9 mouse cellular contexts compared by ENCODE assay signal in the genomic region with DNA sequence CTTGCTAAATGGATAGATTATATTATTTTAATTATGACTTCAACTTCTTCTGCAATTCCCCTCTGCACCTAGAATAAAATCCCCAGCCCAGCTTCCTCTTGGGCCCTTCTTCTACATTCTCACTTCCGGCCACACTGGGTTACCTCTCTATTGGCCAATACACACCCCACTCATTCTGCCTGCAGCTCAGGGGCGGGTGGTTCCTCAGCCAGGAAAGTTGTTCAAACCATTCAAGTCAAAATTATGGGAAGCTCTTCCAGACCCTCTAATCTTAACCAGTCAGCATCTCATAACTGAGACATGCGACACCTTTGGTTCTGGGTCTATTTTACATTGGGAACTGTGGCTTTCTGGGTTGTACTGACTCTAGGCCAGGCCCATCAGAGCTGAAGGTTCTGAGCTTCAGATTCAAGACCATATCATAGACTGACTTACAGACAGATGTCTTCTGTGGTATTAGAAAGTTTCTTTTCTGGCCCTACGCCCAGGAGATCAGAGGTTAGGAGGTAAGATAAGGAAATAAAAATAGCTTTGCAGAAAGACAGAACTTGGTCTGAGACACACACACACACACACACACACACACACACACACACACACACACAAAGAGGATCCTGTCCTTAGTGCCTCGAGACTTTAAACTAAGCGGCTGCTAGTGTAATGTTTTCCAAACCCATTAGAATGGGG. TPM values are rescaled to one million over a fixed set of nuclear protein-coding genes. Genes with fewer than 3 reads are reported as not detected.
DNase-seq lines count a peak whose midpoint lies in the region; ATAC-seq and TF ChIP-seq lines count a peak whose summit lies in the region.
"Had no signal": no experiment of that assay in that cellular context is flagged by ENCODE, and none has a peak within 500 bp of the region (broad histone marks: within the 10 kb centered on the region; RNA-seq: fewer than 3 reads in every experiment).

No protein-coding gene starts in this region.

- peaks cover 36% of the 10 kb centered on the region for H3K4me1 ChIP-seq in heart, embryonic 11.5 days (ENCODE audit: control insufficient read depth, insufficient read depth, low read length)
- H3K4me1 ChIP-seq in hindbrain, postnatal 0 days (ENCODE audit: insufficient read depth, low read length) = no peaks in the 10 kb centered on the region
- peaks cover 13% of the 10 kb centered on the region; the same call in 1 of the 2 replicates for H3K4me1 ChIP-seq in forebrain, embryonic 14.5 days (ENCODE audit: control insufficient read depth, insufficient read depth, low read length)
- H3K4me1 ChIP-seq in midbrain, embryonic 16.5 days (ENCODE audit: control insufficient read depth, insufficient read depth, low read length) = peaks cover 8% of the 10 kb centered on the region; the same call in 1 of the 2 replicates

- no peaks in the 10 kb centered on the region for H3K9me3 ChIP-seq in heart, embryonic 11.5 days (replicated peaks; ENCODE audit: control insufficient read depth, low read length)
- no peaks in the 10 kb centered on the region for H3K9me3 ChIP-seq in hindbrain, postnatal 0 days (ENCODE audit: low read length)
- H3K9me3 ChIP-seq in forebrain, embryonic 14.5 days (replicated peaks; ENCODE audit: control insufficient read depth, low read length) = no peaks in the 10 kb centered on the region
- no peaks in the 10 kb centered on the region for H3K9me3 ChIP-seq in midbrain, embryonic 16.5 days (replicated peaks; ENCODE audit: control insufficient read depth, low read length, poor library complexity, severe bottlenecking)
- H3K9me3 ChIP-seq: megakaryocyte, embryonic 14.5 days had no signal

- H3K36me3 ChIP-seq in heart, embryonic 11.5 days (ENCODE audit: control insufficient read depth, insufficient read depth, low read length) = no peaks in the 10 kb centered on the region
- no peaks in the 10 kb centered on the region for H3K36me3 ChIP-seq in hindbrain, postnatal 0 days (ENCODE audit: insufficient read depth, low read length)
- no peaks in the 10 kb centered on the region for H3K36me3 ChIP-seq in forebrain, embryonic 14.5 days (ENCODE audit: control insufficient read depth, insufficient read depth, low read length)
- H3K36me3 ChIP-seq in midbrain, embryonic 16.5 days (ENCODE audit: control insufficient read depth, insufficient read depth, low read length) = no peaks in the 10 kb centered on the region

- no peak overlapping the region for H3K4me3 ChIP-seq in heart, embryonic 11.5 days (ENCODE audit: low read depth, low read length)
- H3K4me3 ChIP-seq in hindbrain, postnatal 0 days (ENCODE audit: low read length) = no peak overlapping the region
- no peak overlapping the region for H3K4me3 ChIP-seq in forebrain, embryonic 14.5 days (ENCODE audit: low read depth, low read length)
- H3K4me3 ChIP-seq in midbrain, embryonic 16.5 days (ENCODE audit: low read depth, low read length) = no peak overlapping the region

- H3K27me3 ChIP-seq in heart, embryonic 11.5 days (ENCODE audit: control insufficient read depth, insufficient read depth, low read length) = no peaks in the 10 kb centered on the region
- no peaks in the 10 kb centered on the region for H3K27me3 ChIP-seq in hindbrain, postnatal 0 days (ENCODE audit: insufficient read depth, low read length)
- no peaks in the 10 kb centered on the region for H3K27me3 ChIP-seq in forebrain, embryonic 14.5 days (replicated peaks; ENCODE audit: control insufficient read depth, insufficient read depth, low read length)
- no peaks in the 10 kb centered on the region for H3K27me3 ChIP-seq in midbrain, embryonic 16.5 days (ENCODE audit: control insufficient read depth, insufficient read depth, low read depth, low read length)

- ATAC-seq in heart, embryonic 11.5 days (replicated peaks; ENCODE audit: insufficient number of reproducible peaks, low FRiP score, low TSS enrichment) = no peak
- ATAC-seq in inflammation-experienced regulatory T-cells, adult 6 months = peak; percentile 39
- ATAC-seq in hindbrain, postnatal 0 days = no peak
- ATAC-seq in forebrain, embryonic 14.5 days = no peak
- ATAC-seq in midbrain, embryonic 16.5 days = no peak

- H3K4me2 ChIP-seq in heart, embryonic 11.5 days = no peak overlapping the region
- no peak overlapping the region for H3K4me2 ChIP-seq in hindbrain, postnatal 0 days (ENCODE audit: low read depth, low read length)
- no peak overlapping the region for H3K4me2 ChIP-seq in forebrain, embryonic 14.5 days (ENCODE audit: low read length)
- no peak overlapping the region for H3K4me2 ChIP-seq in midbrain, embryonic 16.5 days (ENCODE audit: low read length)

- H3K9ac ChIP-seq in heart, embryonic 11.5 days (ENCODE audit: low read depth, low read length) = no peak overlapping the region
- H3K9ac ChIP-seq in hindbrain, postnatal 0 days (replicated peaks; ENCODE audit: low read length) = no peak overlapping the region
- no peak overlapping the region for H3K9ac ChIP-seq in forebrain, embryonic 14.5 days (ENCODE audit: low read length)
- no peak overlapping the region for H3K9ac ChIP-seq in midbrain, embryonic 16.5 days (ENCODE audit: low read depth, low read length)

- 40% methylated on average over 6 of the region's 6 CpGs for WGBS in heart, embryonic 11.5 days (ENCODE audit: insufficient replicate concordance)
- 88% methylated on average over 6 of the region's 6 CpGs for WGBS in hindbrain, postnatal 0 days
- 87% methylated on average over 6 of the region's 6 CpGs for WGBS in forebrain, embryonic 14.5 days
- WGBS in midbrain, embryonic 16.5 days = 81% methylated on average over 6 of the region's 6 CpGs

- TF ChIP-seq CTCF in hindbrain, postnatal 0 days (IDR thresholded peaks at IDR 0.05; ENCODE audit: low read depth) = no peak

- DNase-seq in heart, adult 11 months = peak; percentile 93
- peak; percentile 39 for DNase-seq in adipocyte (ENCODE audit: low spot score)
- peak; percentile 63 to 68 for DNase-seq in natural killer cell, adult 2 months (ENCODE audit: low spot score in 2 of 2)
- DNase-seq in hindbrain, postnatal 0 days (ENCODE audit: low spot score) = no peak
- DNase-seq in forebrain, embryonic 14.5 days (ENCODE audit: low spot score) = no peak

- no peak overlapping the region; the same call in none of the 2 replicates for H3K27ac ChIP-seq in heart, embryonic 11.5 days (ENCODE audit: low read depth, low read length)
- H3K27ac ChIP-seq in hindbrain, postnatal 0 days = no peak overlapping the region
- H3K27ac ChIP-seq in forebrain, embryonic 14.5 days (ENCODE audit: low read depth, low read length) = no peak overlapping the region
- H3K27ac ChIP-seq in midbrain, embryonic 16.5 days (ENCODE audit: low read length) = no peak overlapping the region

RNA-seq across cellular contexts. Expression of gene Mical1, which starts 2.2 kb away (rescaled TPM):
- polyA plus RNA-seq in heart, embryonic 11.5 days (2014; fragmentation: Nextera tagmentation; extraction: Ambion mirVana) = 31.1 and 33.9 TPM in 2 replicates
- 100 to 1,000 TPM in 2 of 3 experiments, 10 to 100 TPM in 1; 84.9 to 115 (median 101) TPM for polyA plus RNA-seq in inflammation-experienced regulatory T-cells, adult 6 months (2017; shearing (Covaris generic))
- total RNA-seq in hindbrain, postnatal 0 days (2014; rRNA removed) = 27.9 and 53.5 TPM in 2 replicates
- 22.2 and 23.6 TPM in 2 replicates for polyA plus RNA-seq in hindbrain, postnatal 0 days (2015; fragmentation: Nextera tagmentation; extraction: Ambion mirVana)
- 24.9 and 30.5 TPM in 2 replicates for polyA plus RNA-seq in forebrain, embryonic 14.5 days (2014; fragmentation: Nextera tagmentation; extraction: Ambion mirVana)
- 23.2 and 24.6 TPM in 2 replicates for polyA plus RNA-seq in midbrain, embryonic 16.5 days (2015; fragmentation: Nextera tagmentation; extraction: Ambion mirVana)

RNA-seq across cellular contexts. Expression of gene Smpd2, which starts 16.2 kb away (rescaled TPM):
- 46.7 and 46.8 TPM in 2 replicates for polyA plus RNA-seq in heart, embryonic 11.5 days (2014; fragmentation: Nextera tagmentation; extraction: Ambion mirVana)
- polyA plus RNA-seq in inflammation-experienced regulatory T-cells, adult 6 months (2017; shearing (Covaris generic)) = 10 to 100 TPM; 19.3 to 29.5 (median 27.7) TPM
- 48.0 and 74.5 TPM in 2 replicates for total RNA-seq in hindbrain, postnatal 0 days (2014; rRNA removed)
- 50.5 and 52.3 TPM in 2 replicates for polyA plus RNA-seq in hindbrain, postnatal 0 days (2015; fragmentation: Nextera tagmentation; extraction: Ambion mirVana)
- 37.0 and 40.7 TPM in 2 replicates for polyA plus RNA-seq in forebrain, embryonic 14.5 days (2014; fragmentation: Nextera tagmentation; extraction: Ambion mirVana)
- 36.5 and 44.1 TPM in 2 replicates for polyA plus RNA-seq in midbrain, embryonic 16.5 days (2015; fragmentation: Nextera tagmentation; extraction: Ambion mirVana)

RNA-seq across cellular contexts. Expression of gene Ppil6, which starts 16.3 kb away (rescaled TPM):
- polyA plus RNA-seq in heart, embryonic 11.5 days (2014; fragmentation: Nextera tagmentation; extraction: Ambion mirVana) = 0.75 and 1.4 TPM in 2 replicates
- polyA plus RNA-seq in inflammation-experienced regulatory T-cells, adult 6 months (2017; shearing (Covaris generic)) = not detected
- total RNA-seq in hindbrain, postnatal 0 days (2014; rRNA removed) = 1.8 and 3.7 TPM in 2 replicates
- polyA plus RNA-seq in hindbrain, postnatal 0 days (2015; fragmentation: Nextera tagmentation; extraction: Ambion mirVana) = 6.5 and 7.7 TPM in 2 replicates
- 2.0 and 2.7 TPM in 2 replicates for polyA plus RNA-seq in forebrain, embryonic 14.5 days (2014; fragmentation: Nextera tagmentation; extraction: Ambion mirVana)
- 4.0 and 4.1 TPM in 2 replicates for polyA plus RNA-seq in midbrain, embryonic 16.5 days (2015; fragmentation: Nextera tagmentation; extraction: Ambion mirVana)

RNA-seq across cellular contexts. Expression of gene Zbtb24, which starts 23.7 kb away (rescaled TPM):
- polyA plus RNA-seq in heart, embryonic 11.5 days (2014; fragmentation: Nextera tagmentation; extraction: Ambion mirVana) = 11.7 and 12.5 TPM in 2 replicates
- polyA plus RNA-seq in inflammation-experienced regulatory T-cells, adult 6 months (2017; shearing (Covaris generic)) = 10 to 100 TPM; 21.3 to 33.2 (median 29.7) TPM
- total RNA-seq in hindbrain, postnatal 0 days (2014; rRNA removed) = 19.8 and 21.0 TPM in 2 replicates
- polyA plus RNA-seq in hindbrain, postnatal 0 days (2015; fragmentation: Nextera tagmentation; extraction: Ambion mirVana) = 14.3 and 16.6 TPM in 2 replicates
- polyA plus RNA-seq in forebrain, embryonic 14.5 days (2014; fragmentation: Nextera tagmentation; extraction: Ambion mirVana) = 18.8 and 22.9 TPM in 2 replicates
- polyA plus RNA-seq in midbrain, embryonic 16.5 days (2015; fragmentation: Nextera tagmentation; extraction: Ambion mirVana) = 19.3 and 20.0 TPM in 2 replicates

RNA-seq across cellular contexts. Expression of gene Cd164, which starts 45.3 kb away (rescaled TPM):
- polyA plus RNA-seq in heart, embryonic 11.5 days (2014; fragmentation: Nextera tagmentation; extraction: Ambion mirVana) = 187 and 204 TPM in 2 replicates
- polyA plus RNA-seq in inflammation-experienced regulatory T-cells, adult 6 months (2017; shearing (Covaris generic)) = 100 to 1,000 TPM; 202 to 255 (median 243) TPM
- total RNA-seq in hindbrain, postnatal 0 days (2014; rRNA removed) = 31.3 and 35.7 TPM in 2 replicates
- 61.8 and 61.9 TPM in 2 replicates for polyA plus RNA-seq in hindbrain, postnatal 0 days (2015; fragmentation: Nextera tagmentation; extraction: Ambion mirVana)
- 84.8 and 89.1 TPM in 2 replicates for polyA plus RNA-seq in forebrain, embryonic 14.5 days (2014; fragmentation: Nextera tagmentation; extraction: Ambion mirVana)
- polyA plus RNA-seq in midbrain, embryonic 16.5 days (2015; fragmentation: Nextera tagmentation; extraction: Ambion mirVana) = 44.7 and 48.8 TPM in 2 replicates

Comparison
In these comparisons a context has a peak if more than half of its experiments do, and no peak if none do; other contexts are left out.
1. DNase-seq: peak in heart, adult 11 months (single experiment), adipocyte (single experiment) and natural killer cell, adult 2 months (2 of 2); none in hindbrain, postnatal 0 days (single experiment) and forebrain, embryonic 14.5 days (single experiment).